Mouse (Mus musculus) R1 (cell line): Measurements from ENCODE around the gene Loxl3.

Experiments
- DNase-seq: peaks from one replicate; pipeline ENCODE4 v3.0.0-alpha.2; 2018; ENCODE audit warnings: low read depth, low spot score

The Loxl3 gene

DNA sequence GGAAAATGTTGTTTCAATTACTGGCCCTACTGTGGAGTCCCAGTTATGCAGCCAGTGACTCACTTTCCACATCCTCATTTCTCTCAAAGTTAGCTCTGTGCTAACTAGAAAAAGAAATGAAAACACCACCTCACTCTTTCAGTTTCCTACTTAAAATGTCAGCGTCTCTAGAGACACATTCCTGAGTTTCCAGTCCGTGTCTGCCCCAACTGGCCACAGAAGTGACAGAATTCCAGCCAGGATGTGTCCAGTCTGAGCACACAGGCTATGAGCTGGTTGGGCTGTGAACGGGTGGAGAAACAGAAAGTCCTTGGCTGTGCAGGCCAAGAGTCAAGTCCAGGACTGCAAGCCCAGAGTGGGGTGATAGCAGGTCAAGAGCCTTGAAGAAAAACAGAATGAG is 16.8 kb upstream of the Loxl3 start:
- DNase-seq, result no peak

DNA sequence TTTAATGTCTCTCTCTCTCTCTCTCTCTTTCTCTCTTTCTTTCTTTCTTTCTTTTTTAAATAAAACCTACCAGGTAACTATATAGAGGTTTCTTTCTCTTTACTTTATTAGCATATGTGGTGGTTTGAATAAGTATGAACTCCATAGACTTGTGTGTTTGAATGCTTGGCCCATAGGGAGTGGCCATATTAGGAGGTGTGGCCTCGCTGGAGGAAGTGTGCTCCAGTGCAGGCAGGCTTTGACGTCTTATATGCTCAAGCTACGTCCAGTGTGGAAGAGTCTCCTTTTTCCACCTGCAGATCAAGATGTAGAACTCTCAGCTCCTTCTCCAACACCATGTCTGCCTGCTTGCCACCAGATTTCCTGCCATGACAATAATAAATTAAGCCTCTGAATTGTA is 14.9 kb upstream of the Loxl3 start:
- no peak for DNase-seq

DNA sequence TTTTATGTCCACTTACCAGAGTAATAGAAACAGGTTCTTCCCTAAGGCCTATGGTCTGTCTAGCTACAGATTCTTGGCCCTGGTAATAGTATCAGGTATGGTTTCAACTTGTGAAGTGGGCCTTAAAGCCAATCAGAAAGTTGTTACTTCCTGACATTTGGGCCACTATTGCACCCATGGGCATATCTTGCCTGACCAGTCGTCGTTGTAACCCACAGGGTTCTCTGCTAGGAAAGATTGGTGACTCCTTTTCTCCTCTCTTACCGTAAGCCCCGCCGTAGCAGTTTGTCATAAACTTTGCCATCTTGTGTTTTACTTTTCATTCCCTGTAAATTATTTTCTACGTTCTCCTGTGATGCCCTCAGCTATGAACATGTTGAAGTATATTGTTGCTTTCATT is 13.9 kb upstream of the Loxl3 start:
- DNase-seq, result no peak

DNA sequence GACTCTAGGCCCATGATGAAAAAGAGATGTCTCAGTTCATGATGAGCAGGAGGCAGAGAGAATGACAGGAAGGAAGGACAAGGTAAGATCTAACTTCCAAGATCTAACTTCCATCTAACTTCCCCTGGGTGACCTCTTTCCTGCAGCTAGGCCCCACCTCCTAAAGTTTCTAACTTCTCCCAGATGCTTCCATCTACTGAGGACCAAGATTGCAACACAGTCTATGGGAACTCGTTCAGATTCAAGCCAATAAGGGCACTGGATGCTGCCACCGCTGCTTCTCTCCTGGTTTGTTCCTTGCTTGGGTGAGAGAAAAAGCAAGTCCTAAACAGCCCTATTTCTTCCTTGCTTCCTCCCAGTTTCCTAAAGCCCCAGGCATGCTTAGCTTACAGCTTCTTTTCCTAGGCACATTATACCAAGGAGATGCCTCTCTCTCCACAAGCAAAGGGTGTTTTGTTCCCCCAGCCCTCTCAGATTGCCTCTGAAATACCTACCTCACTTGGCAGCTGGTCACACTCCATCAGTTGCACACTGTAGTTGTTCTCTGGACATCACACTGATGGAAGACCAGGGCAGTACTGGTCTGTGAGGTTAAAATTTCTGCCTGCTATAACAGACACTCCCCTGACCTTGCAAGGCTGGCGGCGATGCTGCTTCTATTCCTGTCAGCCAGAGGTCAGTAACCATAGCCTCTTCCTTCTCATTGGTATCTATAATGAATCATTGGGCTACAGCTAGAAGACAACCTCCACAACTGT is 13.0 kb upstream of the Loxl3 start:
- DNase-seq, result no peak

DNA sequence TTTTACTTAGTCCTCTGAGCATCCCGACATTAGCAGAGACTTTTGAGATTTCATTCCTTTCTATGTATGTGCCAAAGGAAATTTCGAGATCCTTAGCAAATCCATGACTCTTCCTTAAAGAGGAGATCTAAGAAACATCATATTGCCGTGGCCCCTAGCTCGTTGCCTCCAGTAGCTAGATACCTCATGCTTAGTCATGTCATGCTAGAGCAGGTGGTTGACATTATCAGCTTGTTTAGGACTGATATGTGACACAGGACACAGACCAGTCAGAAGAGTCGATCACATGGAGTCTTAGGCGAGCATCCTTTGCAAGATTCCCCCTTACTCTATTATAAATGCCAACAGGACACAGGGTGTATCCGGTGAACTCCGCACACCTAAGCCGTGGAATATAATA is 11.0 kb upstream of the Loxl3 start:
- no peak for DNase-seq

DNA sequence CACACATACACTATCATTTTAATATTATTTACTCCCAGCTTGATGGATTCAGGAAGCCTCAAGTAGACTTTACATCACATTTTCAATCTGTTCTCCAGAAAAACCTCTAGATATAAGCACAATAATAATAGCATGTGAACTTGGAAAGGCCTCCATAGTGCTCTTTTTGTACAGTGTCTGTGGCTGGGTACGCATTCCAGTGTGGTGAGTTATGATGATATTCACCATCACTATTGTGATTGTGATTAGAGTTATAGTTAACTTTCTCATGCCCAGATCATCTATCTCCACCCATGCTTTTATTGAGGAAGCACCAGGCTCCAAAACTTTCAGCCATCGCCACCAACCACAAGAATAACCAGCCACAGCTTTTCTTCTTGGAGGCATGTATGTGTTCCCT is 10.2 kb upstream of the Loxl3 start:
- DNase-seq, result no peak

DNA sequence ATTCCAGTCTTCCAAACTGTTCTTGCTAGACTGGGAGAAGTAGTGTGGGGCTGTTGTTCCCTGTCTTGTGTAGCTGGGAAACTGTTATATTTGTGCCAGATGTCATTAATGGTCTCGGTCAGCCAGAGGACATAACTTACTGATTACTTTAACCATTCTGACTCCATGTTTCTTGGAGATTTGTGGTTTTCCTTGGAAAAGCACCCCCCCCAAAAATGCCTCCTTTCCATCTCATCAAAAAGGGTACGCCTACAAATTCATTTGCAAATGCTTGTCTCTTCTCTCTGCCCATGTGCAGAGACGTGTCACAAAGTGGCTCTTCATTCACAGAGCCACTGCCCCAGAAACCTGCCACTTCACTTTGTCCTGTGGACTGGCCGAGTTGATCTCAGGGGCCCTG is 9.6 kb upstream of the Loxl3 start:
- DNase-seq, result no peak

DNA sequence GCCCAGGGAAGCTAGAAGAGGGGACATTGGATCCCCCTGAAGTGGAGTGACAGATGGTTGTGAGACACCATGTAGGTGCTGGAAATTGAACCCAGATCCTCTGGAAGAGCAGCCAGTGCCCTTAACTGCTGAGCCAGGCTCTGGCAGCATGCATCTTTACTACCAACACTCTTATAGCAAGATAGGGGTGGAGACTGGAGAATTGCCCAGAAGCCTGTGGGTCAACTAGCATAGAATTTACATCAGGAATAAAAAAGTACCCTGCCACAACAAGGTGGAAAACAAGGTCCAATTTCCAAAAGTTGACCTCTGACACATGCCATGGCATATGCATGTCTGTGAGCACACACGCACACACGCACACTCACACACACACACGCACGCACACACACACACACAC is 8.8 kb upstream of the Loxl3 start:
- no peak for DNase-seq

DNA sequence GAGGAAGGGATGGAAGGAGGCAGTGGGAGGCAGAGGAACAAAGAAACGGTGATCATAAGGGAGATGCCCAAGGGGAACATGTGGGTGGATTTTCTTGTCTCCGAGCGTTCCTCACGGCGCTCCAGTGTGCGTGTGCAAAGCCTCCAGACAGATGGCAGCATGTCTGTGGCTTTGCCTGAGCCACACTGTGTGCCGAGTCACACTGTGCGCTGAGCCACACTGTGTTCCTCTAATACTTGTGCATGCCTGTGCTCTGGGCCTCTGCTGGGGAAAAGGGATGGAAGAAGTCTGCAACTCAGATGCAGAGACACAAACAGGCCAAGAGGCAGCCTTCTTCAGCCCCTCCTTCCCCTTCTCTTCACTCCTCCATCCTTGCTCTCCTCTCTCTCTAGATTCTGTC is 6.7 kb upstream of the Loxl3 start:
- DNase-seq, result no peak

DNA sequence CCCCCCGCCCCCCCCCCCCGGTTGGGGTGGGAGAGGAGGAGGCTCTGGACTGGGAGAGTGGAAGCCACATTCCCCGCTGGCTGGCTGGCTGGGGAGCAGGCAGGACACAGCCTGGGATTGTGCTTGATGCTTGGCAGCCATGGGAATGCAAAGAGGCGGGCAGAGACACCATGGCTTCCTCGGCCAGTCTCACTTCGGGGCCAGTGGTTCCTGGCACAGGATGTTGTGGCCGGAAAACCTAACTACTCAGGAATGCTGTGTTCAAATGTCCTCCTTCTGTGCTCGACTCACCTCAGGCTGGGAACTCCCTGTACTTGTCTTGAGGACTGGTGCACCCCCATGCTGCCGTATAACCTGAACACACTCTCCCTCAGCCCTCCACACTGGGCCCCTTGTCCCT is 6.3 kb upstream of the Loxl3 start:
- no peak for DNase-seq

DNA sequence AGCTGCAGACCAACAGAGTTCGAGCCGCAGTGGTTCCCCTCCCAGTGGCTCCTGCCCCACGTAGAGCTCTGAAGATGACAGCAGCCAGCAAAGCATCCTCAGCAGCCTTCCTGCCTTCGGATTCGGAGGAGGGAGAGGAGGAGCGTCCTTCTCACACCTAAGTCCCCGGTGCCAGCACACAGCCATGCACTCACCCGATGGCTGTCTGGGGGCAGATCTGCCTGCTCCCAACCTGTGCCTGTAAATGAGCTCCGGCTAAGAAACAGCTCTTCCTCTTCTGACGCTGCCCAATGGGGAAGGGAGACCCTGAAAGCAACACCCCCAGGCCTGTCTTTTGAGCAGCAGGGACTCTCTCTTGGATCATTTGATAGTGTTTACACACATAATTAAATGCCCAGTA is 4.2 kb upstream of the Loxl3 start:
- DNase-seq, result peak; percentile 22

DNA sequence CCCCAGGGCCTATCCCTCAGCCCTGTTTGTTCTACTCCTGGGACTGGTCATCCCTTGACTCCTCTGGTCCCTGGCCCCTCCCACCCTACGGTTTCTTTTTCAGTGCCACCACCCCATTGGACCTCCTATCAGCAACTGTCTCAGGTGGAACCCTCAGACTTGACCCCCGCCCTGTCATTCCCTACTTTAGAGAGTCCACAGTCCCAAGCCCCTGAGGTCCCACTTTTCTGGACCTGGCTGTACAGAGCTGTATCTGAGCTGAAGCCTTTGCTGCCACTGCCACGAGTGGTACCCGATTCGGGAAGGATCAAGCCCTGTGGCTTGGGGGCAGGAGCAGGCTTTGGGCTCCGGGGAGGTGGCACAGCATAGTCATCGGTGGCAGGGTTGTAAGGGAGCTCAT is 2.9 kb upstream of the Loxl3 start:
- DNase-seq, result no peak

DNA sequence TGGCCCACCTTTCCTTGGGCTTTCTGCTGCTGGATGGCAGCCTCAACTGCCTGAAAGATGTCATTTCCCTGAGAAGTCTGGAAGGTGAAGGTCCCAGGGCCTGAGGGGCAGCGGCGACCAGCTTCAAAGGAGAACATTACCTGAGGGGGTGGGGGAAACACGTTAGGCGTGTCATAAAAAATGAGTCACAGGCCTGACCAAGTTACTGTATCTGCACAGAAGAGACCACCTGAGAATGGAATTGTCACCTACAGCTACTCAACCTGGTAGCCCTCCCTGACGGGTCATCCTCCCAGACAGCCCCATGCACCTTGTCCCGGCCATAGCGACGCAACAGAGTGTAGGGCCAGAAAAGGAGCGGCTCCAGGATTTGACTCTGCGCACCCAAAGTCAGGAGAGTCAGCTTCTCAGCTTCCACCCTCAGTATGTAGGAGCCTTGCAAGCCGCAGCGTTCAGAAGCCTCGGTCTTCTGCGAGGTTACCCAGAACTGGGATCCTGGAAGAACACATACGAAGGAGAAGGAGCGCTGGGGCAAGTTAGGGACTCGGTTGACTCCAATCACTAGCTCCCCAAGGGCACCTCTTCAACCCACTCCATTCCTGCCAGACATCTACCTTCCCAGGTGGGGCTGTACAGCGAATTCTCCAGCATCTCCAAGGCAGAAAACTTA is 1.9 kb upstream of the Loxl3 start:
- no peak for DNase-seq

DNA sequence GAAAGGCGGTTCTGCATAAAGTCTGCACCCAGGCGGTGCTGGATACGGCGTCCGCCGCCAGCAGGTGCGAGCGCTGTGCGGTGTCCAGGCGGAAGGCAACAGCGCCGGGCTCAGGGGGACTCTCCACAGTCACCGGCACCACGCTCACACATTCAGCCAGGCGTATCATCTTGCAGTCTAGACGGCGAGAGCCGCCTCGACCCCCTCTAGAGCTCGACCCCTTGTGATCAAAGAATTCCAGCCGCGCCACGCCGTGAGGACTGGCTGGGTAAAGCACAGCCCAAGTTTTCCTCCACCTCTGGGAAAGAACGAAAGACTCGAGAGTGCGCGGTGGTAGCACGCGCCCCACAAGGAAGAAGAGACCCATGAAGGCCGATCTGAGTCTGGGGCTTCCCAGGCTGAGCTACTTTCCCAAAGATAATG is 1.2 kb upstream of the Loxl3 start:
- DNase-seq, result peak; percentile 76

DNA sequence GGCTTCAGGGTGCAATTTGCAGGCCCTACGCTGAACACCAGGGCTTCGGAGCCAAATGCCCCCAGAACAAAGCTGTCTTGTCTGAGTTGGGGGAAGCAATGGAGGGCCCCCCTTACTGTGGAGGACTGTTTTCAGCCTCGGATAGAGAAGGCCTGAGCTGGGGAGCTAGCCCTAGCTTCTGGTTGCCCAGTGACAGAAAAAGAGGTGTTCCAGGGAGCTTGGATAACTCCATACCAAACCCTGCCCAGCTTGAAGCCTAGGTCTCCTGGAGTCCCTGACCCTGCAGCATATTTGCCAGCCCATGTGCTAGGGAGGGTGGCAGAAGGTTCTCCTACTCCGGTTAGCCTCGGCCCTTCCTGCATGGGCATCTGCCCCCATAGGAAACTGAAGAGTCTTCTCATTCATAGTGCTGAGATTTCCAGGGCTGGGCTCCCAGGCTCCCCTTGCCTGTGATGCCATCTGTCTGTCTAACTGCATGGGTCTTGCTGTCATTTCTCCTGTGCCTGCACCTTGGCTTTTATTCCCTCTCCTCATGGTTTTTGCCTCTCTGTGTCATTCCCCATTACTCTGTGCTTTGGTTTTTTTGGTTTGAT is 586 bp downstream of the Loxl3 start:
- no peak for DNase-seq

DNA sequence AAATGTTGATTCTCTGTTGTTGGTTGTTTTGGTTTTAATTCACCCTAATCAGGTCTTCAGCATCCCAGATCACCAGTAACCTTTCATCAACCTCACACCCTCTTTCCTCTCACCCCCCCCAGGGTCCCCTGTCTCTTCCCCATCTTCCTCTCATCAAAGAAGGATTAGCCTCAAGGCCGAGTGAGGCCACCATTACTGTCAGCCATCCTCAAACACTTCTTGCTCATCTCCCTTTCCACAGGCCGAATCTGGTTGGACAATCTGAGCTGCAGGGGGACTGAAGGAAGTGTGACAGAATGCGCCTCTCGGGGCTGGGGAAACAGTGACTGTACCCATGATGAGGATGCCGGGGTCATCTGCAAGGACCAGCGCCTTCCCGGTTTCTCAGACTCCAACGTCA is 3.2 kb downstream of the Loxl3 start:
- DNase-seq, result no peak

DNA sequence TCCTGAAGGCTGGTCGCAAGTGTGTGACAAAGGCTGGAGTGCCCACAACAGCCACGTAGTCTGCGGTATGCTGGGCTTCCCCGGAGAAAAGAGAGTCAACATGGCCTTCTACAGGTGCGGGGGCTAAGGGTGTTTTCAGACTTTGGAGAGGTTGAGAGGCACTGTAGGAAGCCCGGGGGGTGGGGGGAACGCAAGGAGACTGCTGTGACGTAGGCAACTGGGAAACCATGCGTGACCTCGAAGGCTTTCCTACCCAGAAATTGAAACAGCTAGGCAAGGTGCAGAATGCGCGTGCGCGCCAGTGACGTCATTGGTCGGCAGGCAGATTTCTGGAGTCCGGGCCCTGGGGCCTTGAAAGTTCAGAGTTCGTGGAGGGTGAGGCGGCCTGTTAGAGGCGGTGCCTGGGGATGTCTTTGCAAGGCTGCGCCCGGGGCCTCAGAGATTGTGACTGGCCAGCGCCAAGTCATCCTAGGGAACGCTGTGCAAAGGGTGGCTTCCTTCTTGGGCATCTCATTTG is 4.6 kb downstream of the Loxl3 start:
- DNase-seq, result peak; percentile 95

DNA sequence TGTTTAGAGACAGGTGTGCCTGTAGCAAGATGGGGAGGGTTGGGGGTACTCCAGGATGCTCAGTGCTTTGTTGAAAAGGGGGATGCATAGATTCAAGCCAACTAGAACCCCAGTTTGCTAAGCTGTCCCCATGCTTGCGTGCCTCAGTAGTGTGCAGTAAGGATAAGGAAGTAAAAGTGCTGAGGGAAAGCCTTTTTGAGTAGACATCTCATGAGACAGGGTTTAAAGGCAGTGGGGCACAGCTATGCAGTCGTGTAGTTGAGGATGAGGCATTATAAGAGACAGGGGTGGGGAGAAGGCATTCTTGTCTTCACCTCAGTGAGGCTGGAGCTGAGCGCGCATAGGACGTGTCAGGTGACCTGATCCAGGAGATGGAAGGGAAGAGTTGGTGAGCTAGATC is 6.6 kb downstream of the Loxl3 start:
- no peak for DNase-seq

DNA sequence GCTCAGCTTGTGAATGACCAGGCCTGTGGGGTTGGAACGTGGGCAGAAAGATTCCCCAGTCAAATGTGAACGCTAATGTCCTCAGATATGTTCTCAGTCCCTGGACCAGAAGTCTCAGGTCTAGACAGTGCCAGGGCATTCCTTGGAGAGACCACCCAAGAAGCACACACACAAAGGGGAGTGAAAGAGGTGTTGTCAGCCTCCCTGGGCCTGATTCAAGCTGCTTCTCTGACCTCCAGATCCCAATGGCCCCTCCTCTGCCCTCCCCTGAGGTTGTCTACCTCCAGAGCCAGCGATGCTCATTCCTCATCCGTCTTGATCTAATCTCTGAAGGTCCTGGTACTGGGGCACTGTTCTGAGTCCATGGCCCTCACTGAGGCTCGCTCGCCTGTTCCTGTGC is 9.6 kb downstream of the Loxl3 start:
- DNase-seq, result no peak

DNA sequence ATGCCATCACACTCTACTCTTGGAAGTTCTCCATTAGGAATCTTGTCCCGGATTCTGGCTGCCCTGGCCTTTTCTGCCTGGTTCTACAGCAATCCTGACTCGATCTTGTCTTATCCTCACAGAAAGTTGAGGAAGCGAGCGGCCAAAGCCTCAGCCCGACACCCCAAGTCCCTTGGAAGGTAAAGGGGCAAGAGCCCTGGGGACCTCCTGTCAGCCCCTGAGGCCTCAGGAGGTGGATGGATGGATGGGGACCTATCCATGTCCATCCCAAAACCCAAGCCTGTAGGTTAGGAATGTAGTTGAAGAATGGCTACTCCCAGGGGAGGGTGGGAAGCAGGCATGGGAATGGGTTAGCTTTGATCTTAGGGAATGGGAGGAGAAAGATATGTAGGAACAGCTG is 10.0 kb downstream of the Loxl3 start:
- no peak for DNase-seq

DNA sequence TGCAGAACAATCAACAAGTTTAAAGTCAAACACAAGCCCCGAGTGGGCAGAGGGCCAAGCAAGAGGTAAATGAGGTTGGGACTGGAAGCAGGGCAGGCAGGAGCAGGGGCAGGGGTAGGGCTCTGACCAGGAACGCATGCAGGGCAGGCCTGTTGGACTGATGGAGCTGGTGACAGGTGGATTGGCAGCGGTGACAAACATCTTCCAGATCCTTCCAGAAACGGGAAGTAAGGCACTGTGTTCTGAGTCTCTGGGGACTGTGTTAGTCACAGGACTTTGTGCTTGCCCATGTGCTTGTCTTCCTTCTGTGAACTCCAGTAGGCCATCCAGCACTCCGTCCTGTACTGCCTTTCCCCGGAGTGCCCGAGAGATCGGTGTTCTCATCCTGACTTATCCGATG is 10.8 kb downstream of the Loxl3 start:
- no peak for DNase-seq

DNA sequence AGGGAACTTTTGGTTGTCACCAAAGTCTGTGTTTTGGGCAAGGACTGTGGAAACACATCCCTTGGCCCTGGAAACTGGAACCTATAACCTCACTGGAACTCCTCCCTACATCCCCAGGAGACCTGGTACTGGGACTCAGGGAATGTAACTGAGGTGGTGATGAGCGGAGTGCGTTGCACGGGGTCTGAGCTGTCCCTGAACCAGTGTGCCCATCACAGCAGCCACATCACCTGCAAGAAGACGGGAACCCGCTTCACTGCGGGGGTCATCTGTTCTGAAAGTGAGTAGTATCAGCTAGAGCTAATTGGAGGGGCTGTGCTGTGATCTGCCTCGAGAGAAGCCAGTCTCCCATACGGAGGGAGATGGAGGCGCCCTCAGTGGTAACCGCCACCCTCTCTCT is 15.4 kb downstream of the Loxl3 start:
- no peak for DNase-seq
